Mouse (Mus musculus) MEL (cell line): ENCODE measurements around the gene Smarcd1. TPM values are rescaled to one million over a fixed set of nuclear protein-coding genes. Genes with fewer than 3 reads are reported as not detected.

Experiments
- DNase-seq: peaks from one replicate; pipeline ENCODE4 v3.0.0; 2011; ENCODE audit warnings: low read depth, low spot score
- H3K27ac ChIP-seq: 2 replicates; pipeline ENCODE4 v1.5.1; 2012; ENCODE audit warnings: low read depth, mild to moderate bottlenecking, control low read depth, low read length, moderate library complexity; ENCODE audit not compliant: control insufficient read depth
- H3K27me3 ChIP-seq, 2 experiments: fragments of 150-350 bp in 1 of 2; sonication (generic) in 1 of 2; 2 replicates each; pipeline ENCODE4 v1.6.1; 2012; ENCODE audit warnings: low read length in 2 of 2, mild to moderate bottlenecking in 2 of 2, improper control_type of control experiment in 1 of 2, moderate library complexity in 1 of 2; ENCODE audit not compliant: insufficient read depth in 2 of 2, control insufficient read depth in 1 of 2
- H3K36me3 ChIP-seq, 2 experiments: 2 replicates each; pipeline ENCODE4 v1.6.1; 2012 to 2014; ENCODE audit warnings: low read length in 2 of 2, improper control_type of control experiment in 1 of 2, inconsistent platforms in 1 of 2, mild to moderate bottlenecking in 1 of 2; ENCODE audit not compliant: insufficient read depth in 2 of 2, control insufficient read depth in 1 of 2
- H3K4me1 ChIP-seq, 2 experiments: fragments of 150-350 bp in 1 of 2; sonication (generic) in 1 of 2; 2 replicates each; pipeline ENCODE4 v1.6.1; 2012; ENCODE audit warnings: low read length in 2 of 2, improper control_type of control experiment in 1 of 2, mild to moderate bottlenecking in 1 of 2; ENCODE audit not compliant: insufficient read depth in 2 of 2, control insufficient read depth in 1 of 2
- H3K4me3 ChIP-seq, 2 experiments: fragments of 150-350 bp in 1 of 2; sonication (generic) in 1 of 2; 2 replicates each; pipeline ENCODE4 v1.5.1; 2012; ENCODE audit warnings: low read depth in 2 of 2, low read length in 2 of 2, mild to moderate bottlenecking in 2 of 2, moderate library complexity in 2 of 2, control low read depth in 1 of 2, improper control_type of control experiment in 1 of 2; ENCODE audit not compliant: control insufficient read depth in 1 of 2, insufficient read depth in 1 of 2
- H3K79me2 ChIP-seq: 2 replicates; pipeline ENCODE4 v1.6.1; 2012; ENCODE audit warnings: mild to moderate bottlenecking, low read length, moderate library complexity; ENCODE audit not compliant: control insufficient read depth, poor library complexity, insufficient read depth
- H3K9ac ChIP-seq: 2 replicates; pipeline ENCODE4 v1.6.1; 2012; ENCODE audit warnings: low read depth, mild to moderate bottlenecking, control low read depth, low read length, moderate library complexity; ENCODE audit not compliant: control insufficient read depth, poor library complexity, severe bottlenecking
- H3K9me3 ChIP-seq: fragments of 150-350 bp; sonication (generic); replicated peaks from 2 replicates; pipeline ENCODE4 v1.6.1; 2012; ENCODE audit warnings: mild to moderate bottlenecking, low read length, improper control_type of control experiment, moderate library complexity; ENCODE audit not compliant: insufficient read depth
- BHLHE40 ChIP-seq: IDR thresholded peaks from 2 replicates; pipeline ENCODE4 v1.6.1; 2012; ENCODE audit warnings: low read depth, mild to moderate bottlenecking, inconsistent platforms, low read length, improper control_type of control experiment, borderline replicate concordance
- CHD2 ChIP-seq: IDR thresholded peaks from 2 replicates; pipeline ENCODE4 v1.6.1; 2011; ENCODE audit warnings: low read length, improper control_type of control experiment
- CTCF ChIP-seq, 3 experiments: IDR thresholded peaks in 2 of 3; conservative IDR thresholded peaks in 1 of 3; 2 replicates each; pipeline ENCODE4 v1.5.1; 2011 to 2012; ENCODE audit warnings: low read length in 3 of 3, low read depth in 2 of 3, mild to moderate bottlenecking in 2 of 3, improper control_type of control experiment in 1 of 3, inconsistent platforms in 1 of 3, mixed read lengths in 1 of 3, moderate library complexity in 1 of 3; ENCODE audit not compliant: control insufficient read depth in 1 of 3, insufficient read depth in 1 of 3, poor library complexity in 1 of 3, severe bottlenecking in 1 of 3
- E2F4 ChIP-seq: IDR thresholded peaks from 2 replicates; pipeline ENCODE4 v1.6.1; 2011; ENCODE audit warnings: low read depth, low read length, improper control_type of control experiment, borderline replicate concordance
- ELF1 ChIP-seq: IDR thresholded peaks from 2 replicates; pipeline ENCODE4 v1.6.1; 2014; ENCODE audit warnings: low read depth, mild to moderate bottlenecking, inconsistent platforms, low read length, improper control_type of control experiment, moderate library complexity
- EP300 ChIP-seq, 2 experiments: IDR thresholded peaks; 2 replicates each; pipeline ENCODE4 v1.6.1; 2011; ENCODE audit warnings: improper control_type of control experiment in 2 of 2, low read length in 2 of 2, low read depth in 1 of 2, mild to moderate bottlenecking in 1 of 2
- ETS1 ChIP-seq: IDR thresholded peaks from 2 replicates; pipeline ENCODE4 v1.6.1; 2012; ENCODE audit warnings: low read depth, mild to moderate bottlenecking, inconsistent platforms, low read length, improper control_type of control experiment, moderate library complexity
- GABPA ChIP-seq: IDR thresholded peaks from 2 replicates; pipeline ENCODE4 v1.6.1; 2012; ENCODE audit warnings: low read depth, mild to moderate bottlenecking, inconsistent platforms, low read length, improper control_type of control experiment, moderate library complexity
- GATA1 ChIP-seq: IDR thresholded peaks from 2 replicates; pipeline ENCODE4 v1.6.1; 2011; ENCODE audit warnings: low read depth, low read length, improper control_type of control experiment
- HCFC1 ChIP-seq: IDR thresholded peaks from 2 replicates; pipeline ENCODE4 v1.6.1; 2012; ENCODE audit warnings: low read depth, mild to moderate bottlenecking, inconsistent platforms, low read length, improper control_type of control experiment, moderate library complexity
- JUND ChIP-seq: IDR thresholded peaks from 2 replicates; pipeline ENCODE4 v1.6.1; 2011; ENCODE audit warnings: low read depth, mild to moderate bottlenecking, improper control_type of control experiment, low read length
- KAT2A ChIP-seq: conservative IDR thresholded peaks from 2 replicates; pipeline ENCODE4 v1.6.1; 2012; ENCODE audit warnings: low read depth, low read length, improper control_type of control experiment, inconsistent platforms
- MAX ChIP-seq: IDR thresholded peaks from 2 replicates; pipeline ENCODE4 v1.6.1; 2011; ENCODE audit warnings: low read length, improper control_type of control experiment
- MAZ ChIP-seq: IDR thresholded peaks from 2 replicates; pipeline ENCODE4 v1.6.1; 2012; ENCODE audit warnings: low read depth, mild to moderate bottlenecking, inconsistent platforms, low read length, improper control_type of control experiment
- MXI1 ChIP-seq: IDR thresholded peaks from 2 replicates; pipeline ENCODE4 v1.6.1; 2011; ENCODE audit warnings: mild to moderate bottlenecking, low read depth, low read length, improper control_type of control experiment
- MYC ChIP-seq: IDR thresholded peaks from 2 replicates; pipeline ENCODE4 v1.6.1; 2011; ENCODE audit warnings: low read depth, mild to moderate bottlenecking, low read length, improper control_type of control experiment, moderate library complexity
- NELFE ChIP-seq: IDR thresholded peaks from 2 replicates; pipeline ENCODE4 v1.6.1; 2011; ENCODE audit warnings: low read depth, low read length, improper control_type of control experiment
- POLR2A ChIP-seq, 2 experiments: IDR thresholded peaks; 2 replicates each; pipeline ENCODE4 v1.6.1; 2011 to 2012; ENCODE audit warnings: low read length in 2 of 2, mild to moderate bottlenecking in 2 of 2, control low read depth in 1 of 2, improper control_type of control experiment in 1 of 2, low read depth in 1 of 2, moderate library complexity in 1 of 2; ENCODE audit not compliant: control insufficient read depth in 1 of 2, insufficient read depth in 1 of 2, poor library complexity in 1 of 2
- POLR2AphosphoS5 ChIP-seq: IDR thresholded peaks from 2 replicates; pipeline ENCODE4 v1.6.1; 2012; ENCODE audit warnings: low read depth, borderline replicate concordance, mild to moderate bottlenecking, inconsistent platforms, low read length, moderate library complexity, mixed read lengths
- RCOR1 ChIP-seq: IDR thresholded peaks from 2 replicates; pipeline ENCODE4 v1.6.1; 2012; ENCODE audit warnings: low read depth, mild to moderate bottlenecking, inconsistent platforms, low read length, improper control_type of control experiment
- SIN3A ChIP-seq: IDR thresholded peaks from 2 replicates; pipeline ENCODE4 v1.6.1; 2012; ENCODE audit warnings: low read length, improper control_type of control experiment, inconsistent platforms
- SMC3 ChIP-seq: IDR thresholded peaks from 2 replicates; pipeline ENCODE4 v1.6.1; 2011; ENCODE audit warnings: low read depth, low read length, improper control_type of control experiment
- TBP ChIP-seq: IDR thresholded peaks from 2 replicates; pipeline ENCODE4 v1.8.0; 2011; ENCODE audit warnings: low read depth, low read length, improper control_type of control experiment
- TCF12 ChIP-seq: IDR thresholded peaks from 2 replicates; pipeline ENCODE4 v1.6.1; 2014; ENCODE audit warnings: low read depth, mild to moderate bottlenecking, inconsistent platforms, low read length, improper control_type of control experiment, moderate library complexity
- UBTF ChIP-seq: IDR thresholded peaks from 2 replicates; pipeline ENCODE4 v1.6.1; 2012; ENCODE audit warnings: low read depth, mild to moderate bottlenecking, inconsistent platforms, low read length, improper control_type of control experiment, moderate library complexity, borderline replicate concordance; ENCODE audit not compliant: insufficient read depth
- ZMIZ1 ChIP-seq: IDR thresholded peaks from 2 replicates; pipeline ENCODE4 v1.6.1; 2012; ENCODE audit warnings: low read depth, mild to moderate bottlenecking, inconsistent platforms, low read length, improper control_type of control experiment, moderate library complexity
- polyA plus RNA-seq, 2 experiments: library from polyadenylated mRNA; stranded (reverse) in 1 of 2; unstranded in 1 of 2; fragments of >175 nt in 1 of 2; fragments of >200 nt in 1 of 2; gene quantifications; 2 replicates each; pipeline versions ENCODE4 v1.2.1 to v1.2.4; 2012; ENCODE audit warnings: low replicate concordance in 2 of 2, low read depth in 1 of 2; ENCODE audit not compliant: insufficient read length in 2 of 2, insufficient read depth in 1 of 2, missing spikeins in 1 of 2
- total RNA-seq: library from RNA; depleted of rRNA; stranded (reverse); fragments of 300-350 nt; gene quantifications from 2 replicates; pipeline ENCODE4 v1.2.3, GENCODE M21; 2012; rRNA removed

Gene Smarcd1
- total RNA-seq (19.5 and 20.1 TPM in 2 replicates), polyA plus RNA-seq (100 to 1,000 TPM in 1 of 2 experiments, 10 to 100 TPM in 1; 72.5 to 247 TPM)

GRCm38 (mm10) chr15:99701999-99702900, at the start of gene Smarcd1:
TSS of gene Smarcd1 (plus strand) at chr15:99702129.
- H3K4me1 ChIP-seq = peaks cover 0 to 22% of the 10 kb centered on the region in 2 experiments; a peak in 3 of 4 replicates
- peaks cover 0 to 10% of the 10 kb centered on the region in 2 experiments; a peak in 2 of 4 replicates for H3K36me3 ChIP-seq
- peak within 1 kb of the TSS; percentile 94 for H3K9ac ChIP-seq
- peak within 1 kb of the TSS; percentile 62 to 80 for H3K4me3 ChIP-seq
- H3K27ac ChIP-seq = peak within 1 kb of the TSS; percentile 54
- peak; percentile 95 for DNase-seq
- H3K9me3 ChIP-seq = no peaks in the 10 kb centered on the region
- no peak; the same call in none of the 2 replicates for TF ChIP-seq TBP
- no peak for TF ChIP-seq POLR2AphosphoS5
- no peak for TF ChIP-seq E2F4
- peak; percentile 75 for TF ChIP-seq MAX
- peak; percentile 88 for TF ChIP-seq MYC
- TF ChIP-seq CHD2 = no peak
- TF ChIP-seq GATA1 = no peak
- peak; percentile 71; the same call in 1 of the 2 replicates for TF ChIP-seq ZMIZ1
- peak; percentile 68 to 88; a peak in 3 of 4 replicates for TF ChIP-seq POLR2A (IDR thresholded peaks at IDR 0.05; ENCODE audit: control insufficient read depth in 1 of 2, insufficient read depth in 1 of 2, low read depth in 1 of 2, low read length in 2 of 2, poor library complexity in 1 of 2)
- TF ChIP-seq HCFC1 = peak; percentile 93
- peak in 1 of 2 experiments; percentile 42; a peak in 2 of 4 replicates for TF ChIP-seq EP300 (IDR thresholded peaks at IDR 0.05; ENCODE audit: low read depth in 1 of 2, low read length in 2 of 2)
- TF ChIP-seq ELF1 = peak; percentile 74
- peak; percentile 88 for TF ChIP-seq SIN3A
- TF ChIP-seq UBTF = 0 out of 2 replicates have a peak, but pooled peaks have one; percentile 60
- TF ChIP-seq MAZ = peak; percentile 94
- peak; percentile 92 to 96 (median 95) for TF ChIP-seq CTCF (IDR thresholded peaks at IDR 0.05 in 2 of 3, conservative IDR thresholded peaks at IDR 0.05 in 1 of 3; ENCODE audit: control insufficient read depth in 1 of 3, insufficient read depth in 1 of 3, low read depth in 2 of 3, low read length in 3 of 3, poor library complexity in 1 of 3, severe bottlenecking in 1 of 3)
- peak; percentile 66; the same call in 1 of the 2 replicates for TF ChIP-seq ETS1
- peak; percentile 69 for TF ChIP-seq NELFE
- TF ChIP-seq KAT2A = peak; percentile 54; the same call in 1 of the 2 replicates
- no peak for TF ChIP-seq JUND
- peak; percentile 46; the same call in 1 of the 2 replicates for TF ChIP-seq SMC3
- peak; percentile 86 for TF ChIP-seq MXI1
- peak; percentile 63 for TF ChIP-seq RCOR1
- TF ChIP-seq BHLHE40 = 0 out of 2 replicates have a peak, but pooled peaks have one; percentile 46
- peak; percentile 89; the same call in 1 of the 2 replicates for TF ChIP-seq GABPA
- TF ChIP-seq TCF12 = peak; percentile 76; the same call in 1 of the 2 replicates
- no peaks in the 10 kb centered on the region for H3K27me3 ChIP-seq
- peaks cover 4% of the 10 kb centered on the region; the same call in 1 of the 2 replicates for H3K79me2 ChIP-seq
